Mouse (Mus musculus): ENCODE data around the gene Fpgt. TPM values are rescaled to one million over a fixed set of nuclear protein-coding genes. Genes with fewer than 3 reads are reported as not detected.

Gene Fpgt
- polyA plus RNA-seq, 1 experiment from 2014 or later = 19.8 TPM

DNA sequence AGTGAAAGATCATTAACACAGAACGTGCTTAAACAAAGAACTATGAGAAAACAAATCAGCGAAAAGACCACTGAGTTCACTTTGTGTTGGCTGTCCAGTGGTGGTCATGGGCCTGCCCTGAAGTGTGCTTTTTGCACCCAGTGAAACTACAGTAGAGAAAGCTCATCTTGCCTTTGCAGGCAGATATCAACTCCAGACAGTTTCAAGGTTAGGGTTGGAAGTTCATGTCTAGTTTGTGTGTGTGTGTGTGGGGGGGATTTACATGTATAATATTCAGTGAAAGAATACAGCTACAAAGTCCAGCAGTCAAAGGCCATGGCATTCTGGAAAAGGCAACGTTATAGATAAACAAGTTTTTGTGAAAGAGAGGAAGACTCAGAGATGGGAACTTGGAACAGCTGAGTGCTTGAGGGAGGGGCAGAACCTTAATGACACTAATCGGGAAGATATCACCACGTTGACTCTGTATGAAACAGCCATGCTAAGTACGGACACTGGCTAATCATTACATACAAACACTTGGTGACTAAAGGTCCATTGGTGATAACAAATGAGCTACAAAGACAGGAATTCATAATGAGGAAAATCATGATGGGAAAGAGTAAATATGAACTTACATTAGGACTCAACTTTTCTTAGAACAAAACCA is 34.3 kb downstream of the Fpgt start:
- Histone ChIP-seq H3K4me3 (ENCODE audit: low read depth, low read length) (no peak overlapping the region), H3K27me3 (ENCODE audit: control insufficient read depth, insufficient read depth, low read length) (no peaks in the 10 kb centered on the region), H3K9ac (replicated peaks; ENCODE audit: low read depth, low read length) (no peak overlapping the region), H3K36me3 (ENCODE audit: control insufficient read depth, insufficient read depth, low read length) (no peaks in the 10 kb centered on the region), H3K27ac (ENCODE audit: low read length) (no peak overlapping the region), H3K9me3 (ENCODE audit: control insufficient read depth, low read depth, low read length) (no peaks in the 10 kb centered on the region), H3K4me1 (ENCODE audit: control insufficient read depth, insufficient read depth, low read length) (no peaks in the 10 kb centered on the region), H3K4me2 (replicated peaks; ENCODE audit: low read depth, low read length) (no peak overlapping the region)
- WGBS = 70% methylated on average over 6 of the region's 6 CpGs
- ATAC-seq (ENCODE audit: insufficient number of reproducible peaks, insufficient read depth, low FRiP score, low read depth) = no peak

DNA sequence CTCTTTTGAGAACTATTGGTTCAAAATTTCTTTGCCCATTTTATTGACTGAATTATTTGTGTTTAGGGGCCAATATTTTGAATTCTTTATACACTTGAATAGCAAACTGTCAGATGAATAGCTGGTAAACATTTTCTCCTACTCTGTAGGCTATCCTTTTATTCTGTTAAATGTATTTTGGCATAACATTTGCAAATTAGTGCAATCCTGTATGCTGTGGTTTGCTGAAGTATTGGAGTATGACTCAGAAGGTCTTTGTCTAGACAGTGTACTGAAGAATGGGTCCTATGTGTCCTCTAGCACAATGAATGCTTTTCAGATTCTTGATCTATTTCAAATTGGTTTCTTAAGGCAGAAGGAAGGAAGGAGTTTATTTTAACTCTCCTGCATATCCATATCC is 35.6 kb downstream of the Fpgt start:
- Histone ChIP-seq H3K4me2 (replicated peaks; ENCODE audit: low read depth, low read length) (no peak overlapping the region), H3K27ac (ENCODE audit: low read length) (no peak overlapping the region), H3K27me3 (ENCODE audit: control insufficient read depth, insufficient read depth, low read length) (no peaks in the 10 kb centered on the region), H3K4me3 (ENCODE audit: low read depth, low read length) (no peak overlapping the region), H3K9ac (replicated peaks; ENCODE audit: low read depth, low read length) (no peak overlapping the region), H3K36me3 (ENCODE audit: control insufficient read depth, insufficient read depth, low read length) (no peaks in the 10 kb centered on the region), H3K9me3 (ENCODE audit: control insufficient read depth, low read depth, low read length) (no peaks in the 10 kb centered on the region), H3K4me1 (ENCODE audit: control insufficient read depth, insufficient read depth, low read length) (no peaks in the 10 kb centered on the region)
- ATAC-seq (ENCODE audit: insufficient number of reproducible peaks, insufficient read depth, low FRiP score, low read depth) = no peak

DNA sequence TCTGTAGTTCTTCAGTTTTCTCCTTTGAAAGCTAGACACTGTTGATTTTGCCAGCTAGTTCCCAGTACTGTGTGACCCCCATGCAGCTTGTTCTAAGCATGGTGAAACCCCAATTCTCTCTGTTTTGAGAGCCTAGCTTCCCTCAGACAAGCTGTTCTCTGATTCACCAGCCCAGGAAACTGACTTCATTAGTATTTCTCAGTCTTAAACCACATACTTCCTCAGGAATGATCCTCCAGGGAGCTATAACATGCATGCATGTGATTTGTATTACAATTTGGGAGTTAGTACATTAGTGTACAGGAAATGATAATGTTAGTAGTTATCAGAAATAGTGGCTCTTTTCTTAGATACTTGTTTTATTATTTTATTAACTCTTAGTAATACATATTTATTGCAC is 36.6 kb downstream of the Fpgt start:
- ATAC-seq (ENCODE audit: insufficient number of reproducible peaks, insufficient read depth, low FRiP score, low read depth) = no peak
- no peak overlapping the region for H3K4me3 ChIP-seq (ENCODE audit: low read depth, low read length)
- H3K36me3 ChIP-seq (ENCODE audit: control insufficient read depth, insufficient read depth, low read length) = no peaks in the 10 kb centered on the region
- no peaks in the 10 kb centered on the region for H3K4me1 ChIP-seq (ENCODE audit: control insufficient read depth, insufficient read depth, low read length)
- no peak overlapping the region for H3K4me2 ChIP-seq (replicated peaks; ENCODE audit: low read depth, low read length)
- H3K27ac ChIP-seq (ENCODE audit: low read length) = no peak overlapping the region
- no peaks in the 10 kb centered on the region for H3K9me3 ChIP-seq (ENCODE audit: control insufficient read depth, low read depth, low read length)
- no peak overlapping the region for H3K9ac ChIP-seq (replicated peaks; ENCODE audit: low read depth, low read length)
- no peaks in the 10 kb centered on the region for H3K27me3 ChIP-seq (ENCODE audit: control insufficient read depth, insufficient read depth, low read length)

DNA sequence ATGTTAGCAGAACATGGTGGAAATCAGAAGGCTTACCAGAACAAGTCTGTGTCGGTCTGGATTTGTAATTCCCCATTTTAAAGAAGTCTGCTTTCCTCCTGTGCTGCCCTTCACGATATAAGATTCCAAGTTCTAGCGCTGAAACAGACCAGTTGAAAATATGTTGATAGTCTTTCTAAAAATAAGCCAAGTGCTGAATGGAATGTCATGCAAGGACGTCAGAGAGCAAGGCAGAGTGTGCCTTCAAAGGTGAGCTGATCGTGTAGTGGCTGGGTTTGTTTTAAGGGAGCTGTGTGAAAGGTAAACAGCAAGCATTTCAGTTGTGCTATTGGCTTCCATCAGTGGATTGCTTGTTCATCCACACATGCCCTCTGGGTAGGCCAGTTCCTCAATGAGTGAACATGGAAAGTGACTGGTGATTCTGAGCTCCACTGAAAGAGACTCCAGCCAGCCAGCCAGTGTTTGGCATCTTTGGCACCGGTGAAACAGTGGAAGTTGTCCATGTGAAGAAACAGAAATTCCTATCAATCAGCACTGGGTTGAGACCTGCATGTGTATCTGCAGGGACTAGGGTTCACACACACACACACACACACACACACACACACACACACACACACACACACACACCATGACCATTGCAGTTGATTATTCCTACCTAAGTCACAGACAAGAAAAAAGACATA is 37.8 kb downstream of the Fpgt start, which contains the start of gene Tnni3k:
Tnni3k (minus strand) TSS at position 177 of the 686 bp plus-strand sequence.
- H3K4me2 ChIP-seq (replicated peaks; ENCODE audit: low read depth, low read length) = no peak within 1 kb of the TSS
- H3K9me3 ChIP-seq (ENCODE audit: control insufficient read depth, low read depth, low read length) = no peaks in the 10 kb centered on the region
- no peak within 1 kb of the TSS for H3K27ac ChIP-seq (ENCODE audit: low read length)
- no peak within 1 kb of the TSS for H3K4me3 ChIP-seq (ENCODE audit: low read depth, low read length)
- WGBS = 58% methylated on average over 6 of the region's 6 CpGs
- no peaks in the 10 kb centered on the region for H3K36me3 ChIP-seq (ENCODE audit: control insufficient read depth, insufficient read depth, low read length)
- no peak for ATAC-seq (ENCODE audit: insufficient number of reproducible peaks, insufficient read depth, low FRiP score, low read depth)
- no peaks in the 10 kb centered on the region for H3K4me1 ChIP-seq (ENCODE audit: control insufficient read depth, insufficient read depth, low read length)
- H3K27me3 ChIP-seq (ENCODE audit: control insufficient read depth, insufficient read depth, low read length) = no peaks in the 10 kb centered on the region
- H3K9ac ChIP-seq (replicated peaks; ENCODE audit: low read depth, low read length) = no peak within 1 kb of the TSS

DNA sequence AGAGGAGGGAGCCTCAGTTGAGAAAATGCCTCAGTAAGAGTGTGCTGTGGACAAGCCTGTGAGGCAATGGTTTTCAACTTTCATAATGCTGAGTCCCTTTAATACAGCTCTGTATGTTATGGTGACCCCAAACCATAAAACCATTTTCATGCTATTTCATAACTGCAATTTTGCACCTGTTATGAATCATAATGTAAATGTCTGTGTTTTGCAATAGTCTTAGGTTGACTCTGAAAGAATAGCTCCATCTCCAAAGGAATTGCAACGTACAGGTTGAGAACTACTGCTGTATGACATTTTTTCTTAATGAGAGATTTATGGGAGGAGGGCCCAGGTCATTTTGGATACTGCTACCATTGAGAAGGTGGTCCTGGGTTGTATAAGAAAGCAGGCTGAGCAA is 40.0 kb downstream of the Fpgt start:
- no peak for ATAC-seq (ENCODE audit: insufficient number of reproducible peaks, insufficient read depth, low FRiP score, low read depth)
- Histone ChIP-seq H3K4me1 (ENCODE audit: control insufficient read depth, insufficient read depth, low read length) (no peaks in the 10 kb centered on the region), H3K27ac (ENCODE audit: low read length) (no peak overlapping the region), H3K27me3 (ENCODE audit: control insufficient read depth, insufficient read depth, low read length) (no peaks in the 10 kb centered on the region), H3K4me2 (replicated peaks; ENCODE audit: low read depth, low read length) (no peak overlapping the region), H3K9ac (replicated peaks; ENCODE audit: low read depth, low read length) (no peak overlapping the region), H3K9me3 (ENCODE audit: control insufficient read depth, low read depth, low read length) (no peaks in the 10 kb centered on the region), H3K36me3 (ENCODE audit: control insufficient read depth, insufficient read depth, low read length) (no peaks in the 10 kb centered on the region), H3K4me3 (ENCODE audit: low read depth, low read length) (no peak overlapping the region)
- WGBS = 61% methylated on average over 1 of the region's 1 CpGs

DNA sequence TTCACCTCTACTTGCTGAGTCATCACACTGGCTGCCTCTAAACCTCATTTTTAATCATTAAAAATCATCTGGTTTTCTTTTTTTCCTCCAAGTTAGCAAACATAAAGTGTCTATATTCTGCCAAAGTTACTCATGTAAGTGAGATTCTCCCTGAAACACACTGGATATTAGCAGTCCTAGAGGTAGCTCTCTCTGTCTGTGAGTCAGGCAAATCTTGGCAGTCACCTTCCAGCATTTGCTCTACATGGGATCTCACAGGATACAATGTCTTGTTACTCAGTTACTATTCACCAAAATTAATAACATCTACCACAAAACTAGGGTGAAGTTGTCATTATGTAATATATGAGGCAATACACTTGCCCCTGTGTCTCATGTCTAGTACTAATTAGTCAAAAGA is 41.2 kb downstream of the Fpgt start:
- Histone ChIP-seq H3K4me1 (ENCODE audit: control insufficient read depth, insufficient read depth, low read length) (no peaks in the 10 kb centered on the region), H3K27me3 (ENCODE audit: control insufficient read depth, insufficient read depth, low read length) (no peaks in the 10 kb centered on the region), H3K4me3 (ENCODE audit: low read depth, low read length) (no peak overlapping the region), H3K27ac (ENCODE audit: low read length) (no peak overlapping the region), H3K4me2 (replicated peaks; ENCODE audit: low read depth, low read length) (no peak overlapping the region), H3K9me3 (ENCODE audit: control insufficient read depth, low read depth, low read length) (no peaks in the 10 kb centered on the region), H3K9ac (replicated peaks; ENCODE audit: low read depth, low read length) (no peak overlapping the region), H3K36me3 (ENCODE audit: control insufficient read depth, insufficient read depth, low read length) (no peaks in the 10 kb centered on the region)
- no peak for ATAC-seq (ENCODE audit: insufficient number of reproducible peaks, insufficient read depth, low FRiP score, low read depth)

DNA sequence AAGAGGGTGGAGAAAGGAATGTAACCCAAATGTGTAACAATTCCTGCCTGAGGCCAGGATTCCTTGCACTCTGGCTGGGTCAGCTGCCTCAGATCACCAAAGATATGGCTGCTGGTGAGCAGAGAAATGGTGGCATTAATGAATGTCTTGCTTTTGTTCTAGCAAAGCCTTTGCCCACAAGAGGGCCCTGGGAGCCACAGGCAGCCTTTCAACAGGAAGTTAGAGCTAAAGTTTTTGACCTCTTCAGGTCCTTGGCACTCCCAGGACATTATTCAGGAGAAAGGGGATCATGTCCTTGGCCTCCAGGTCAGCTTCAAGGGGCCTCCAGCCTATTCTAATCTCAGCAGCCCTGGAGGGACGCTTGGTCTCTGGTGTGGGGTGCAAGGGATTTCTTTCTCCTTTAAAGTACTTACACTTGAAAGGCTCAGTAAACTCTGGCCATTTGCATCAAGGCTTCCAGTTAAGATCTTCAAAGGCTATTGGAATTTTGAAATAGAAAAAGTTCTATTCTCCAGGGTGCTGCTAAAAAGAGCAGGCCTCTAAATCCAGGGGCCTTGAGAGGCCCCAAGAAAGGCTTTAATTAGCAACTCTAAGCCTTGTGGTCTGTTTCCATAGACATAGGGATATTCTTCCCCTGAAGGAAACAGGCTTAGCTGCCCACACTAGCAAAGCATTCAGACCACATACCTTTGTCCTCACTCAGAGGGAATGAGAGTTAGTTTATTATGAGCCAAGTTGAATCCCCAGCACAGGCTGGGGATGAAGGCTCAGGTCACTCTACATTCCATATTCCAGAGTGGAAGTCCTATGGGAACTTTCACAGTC is 54.0 kb downstream of the Fpgt start:
- ATAC-seq (ENCODE audit: insufficient number of reproducible peaks, insufficient read depth, low FRiP score, low read depth) = no peak
- no peaks in the 10 kb centered on the region for H3K36me3 ChIP-seq (ENCODE audit: control insufficient read depth, insufficient read depth, low read length)
- H3K4me2 ChIP-seq (replicated peaks; ENCODE audit: low read depth, low read length) = no peak overlapping the region
- H3K4me3 ChIP-seq (ENCODE audit: low read depth, low read length) = no peak overlapping the region
- H3K9me3 ChIP-seq (ENCODE audit: control insufficient read depth, low read depth, low read length) = no peaks in the 10 kb centered on the region
- H3K4me1 ChIP-seq (ENCODE audit: control insufficient read depth, insufficient read depth, low read length) = no peaks in the 10 kb centered on the region
- H3K27me3 ChIP-seq (ENCODE audit: control insufficient read depth, insufficient read depth, low read length) = no peaks in the 10 kb centered on the region
- H3K27ac ChIP-seq (ENCODE audit: low read length) = no peak overlapping the region
- 21% methylated on average over 1 of the region's 1 CpGs for WGBS
- H3K9ac ChIP-seq (replicated peaks; ENCODE audit: low read depth, low read length) = no peak overlapping the region

Measured in stomach, embryonic 14.5 days (tissue).